Mouse (Mus musculus): ENCODE data around the gene BC034090. TPM values are rescaled to one million over a fixed set of nuclear protein-coding genes. Genes with fewer than 3 reads are reported as not detected.

BC034090 gene
- polyA plus RNA-seq, 1 experiment from 2014 or later = 3.3 TPM

- ATAC-seq (ENCODE audit: insufficient number of reproducible peaks, insufficient read depth, low FRiP score, low read depth) = no peak
- Histone ChIP-seq H3K4me3 (ENCODE audit: low read depth, low read length) (no peak overlapping the region), H3K36me3 (ENCODE audit: control insufficient read depth, insufficient read depth, low read length) (no peaks in the 10 kb centered on the region; the same call in 1 of the 2 replicates), H3K27ac (ENCODE audit: low read length) (no peak overlapping the region), H3K4me2 (replicated peaks; ENCODE audit: low read depth, low read length) (no peak overlapping the region), H3K4me1 (ENCODE audit: control insufficient read depth, insufficient read depth, low read length) (peaks cover 20% of the 10 kb centered on the region), H3K9me3 (ENCODE audit: control insufficient read depth, low read depth, low read length) (no peaks in the 10 kb centered on the region), H3K27me3 (ENCODE audit: control insufficient read depth, insufficient read depth, low read length) (no peaks in the 10 kb centered on the region), H3K9ac (replicated peaks; ENCODE audit: low read depth, low read length) (no peak overlapping the region)
- 69% methylated on average over 4 of the region's 4 CpGs for WGBS
These were observed 5.1 kb downstream of the BC034090 start for GRCm38 (mm10) chr1:155239169-155239568.

- WGBS = 87% methylated on average over 5 of the region's 5 CpGs
- ATAC-seq (ENCODE audit: insufficient number of reproducible peaks, insufficient read depth, low FRiP score, low read depth) = no peak
These were observed 6.1 kb downstream of the BC034090 start for GRCm38 (mm10) chr1:155238126-155238525.

DNA sequence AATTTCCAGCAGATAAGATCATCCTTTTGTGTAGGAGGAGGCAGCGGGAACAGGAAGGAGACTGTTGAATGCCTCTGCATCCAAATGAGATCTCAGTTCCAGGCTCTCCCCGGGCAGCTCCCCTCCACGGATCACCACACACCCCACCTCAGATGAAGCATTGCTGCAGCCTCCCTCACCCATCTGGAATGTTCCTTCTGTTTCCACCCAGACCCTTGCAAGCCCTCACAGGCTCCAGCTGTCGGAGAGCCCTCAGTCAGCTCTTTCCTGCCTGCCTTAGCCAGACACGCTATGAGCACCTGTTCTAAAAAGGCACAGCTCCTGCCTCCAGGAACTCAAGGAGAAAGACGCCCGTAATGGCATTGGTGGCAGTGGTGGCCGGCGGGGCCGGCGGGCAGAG, 6.9 kb downstream of the BC034090 start:
- H3K4me1 ChIP-seq (ENCODE audit: control insufficient read depth, insufficient read depth, low read length) = peaks cover 35% of the 10 kb centered on the region
- no peaks in the 10 kb centered on the region for H3K9me3 ChIP-seq (ENCODE audit: control insufficient read depth, low read depth, low read length)
- H3K27me3 ChIP-seq (ENCODE audit: control insufficient read depth, insufficient read depth, low read length) = no peaks in the 10 kb centered on the region
- no peak overlapping the region for H3K4me3 ChIP-seq (ENCODE audit: low read depth, low read length)
- WGBS = 58% methylated on average over 11 of the region's 11 CpGs
- ATAC-seq (ENCODE audit: insufficient number of reproducible peaks, insufficient read depth, low FRiP score, low read depth) = no peak
- no peak overlapping the region for H3K4me2 ChIP-seq (replicated peaks; ENCODE audit: low read depth, low read length)
- H3K36me3 ChIP-seq (ENCODE audit: control insufficient read depth, insufficient read depth, low read length) = no peaks in the 10 kb centered on the region; the same call in 1 of the 2 replicates
- H3K9ac ChIP-seq (replicated peaks; ENCODE audit: low read depth, low read length) = no peak overlapping the region
- no peak overlapping the region; the same call in 1 of the 2 replicates for H3K27ac ChIP-seq (ENCODE audit: low read length)

More at GRCm38 (mm10) chr1:155238126-155238525, 6.1 kb downstream of the BC034090 start:
- H3K4me3 ChIP-seq (ENCODE audit: low read depth, low read length) = no peak overlapping the region
- H3K4me1 ChIP-seq (ENCODE audit: control insufficient read depth, insufficient read depth, low read length) = peaks cover 31% of the 10 kb centered on the region
- H3K9ac ChIP-seq (replicated peaks; ENCODE audit: low read depth, low read length) = no peak overlapping the region
- no peak overlapping the region for H3K4me2 ChIP-seq (replicated peaks; ENCODE audit: low read depth, low read length)
- no peaks in the 10 kb centered on the region; the same call in 1 of the 2 replicates for H3K36me3 ChIP-seq (ENCODE audit: control insufficient read depth, insufficient read depth, low read length)
- H3K9me3 ChIP-seq (ENCODE audit: control insufficient read depth, low read depth, low read length) = no peaks in the 10 kb centered on the region
- no peak overlapping the region for H3K27ac ChIP-seq (ENCODE audit: low read length)
- no peaks in the 10 kb centered on the region for H3K27me3 ChIP-seq (ENCODE audit: control insufficient read depth, insufficient read depth, low read length)

- WGBS = 52% methylated on average over 13 of the region's 13 CpGs
- peaks cover 41% of the 10 kb centered on the region for H3K4me1 ChIP-seq (ENCODE audit: control insufficient read depth, insufficient read depth, low read length)
These were observed 7.8 kb downstream of the BC034090 start for GRCm38 (mm10) chr1:155236306-155237024.

DNA sequence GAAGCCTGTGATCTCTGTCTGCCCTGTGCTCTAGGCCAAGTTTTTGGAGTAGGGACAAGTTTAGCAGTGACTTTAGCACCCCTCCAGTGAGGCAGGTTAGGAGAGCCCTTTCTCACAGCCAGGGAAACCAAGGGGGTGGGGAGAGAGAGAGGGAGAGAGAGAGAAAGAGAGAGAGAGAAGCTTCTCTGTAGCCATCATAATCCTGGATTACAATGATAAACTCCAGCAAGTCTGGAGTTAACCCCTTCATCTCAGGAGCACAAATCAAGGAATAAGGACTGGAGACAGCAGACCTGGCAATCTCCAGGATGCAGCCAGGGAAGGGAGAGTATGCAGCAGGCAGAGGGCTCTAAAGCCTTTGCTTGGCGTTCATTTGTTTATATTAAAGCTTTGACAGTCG, 8.6 kb downstream of the BC034090 start:
- no peak for ATAC-seq (ENCODE audit: insufficient number of reproducible peaks, insufficient read depth, low FRiP score, low read depth)
- Histone ChIP-seq H3K4me3 (ENCODE audit: low read depth, low read length) (no peak overlapping the region), H3K36me3 (ENCODE audit: control insufficient read depth, insufficient read depth, low read length) (no peaks in the 10 kb centered on the region), H3K4me2 (replicated peaks; ENCODE audit: low read depth, low read length) (no peak overlapping the region), H3K27me3 (ENCODE audit: control insufficient read depth, insufficient read depth, low read length) (no peaks in the 10 kb centered on the region), H3K4me1 (ENCODE audit: control insufficient read depth, insufficient read depth, low read length) (peaks cover 41% of the 10 kb centered on the region), H3K9ac (replicated peaks; ENCODE audit: low read depth, low read length) (no peak overlapping the region), H3K9me3 (ENCODE audit: control insufficient read depth, low read depth, low read length) (no peaks in the 10 kb centered on the region), H3K27ac (ENCODE audit: low read length) (no peak overlapping the region)
- WGBS = 13% methylated on average over 2 of the region's 2 CpGs

More at GRCm38 (mm10) chr1:155236306-155237024, 7.8 kb downstream of the BC034090 start:
- H3K4me2 ChIP-seq (replicated peaks; ENCODE audit: low read depth, low read length) = no peak overlapping the region
- no peak overlapping the region for H3K4me3 ChIP-seq (ENCODE audit: low read depth, low read length)
- H3K9me3 ChIP-seq (ENCODE audit: control insufficient read depth, low read depth, low read length) = no peaks in the 10 kb centered on the region
- no peak overlapping the region for H3K27ac ChIP-seq (ENCODE audit: low read length)
- no peaks in the 10 kb centered on the region; the same call in 1 of the 2 replicates for H3K36me3 ChIP-seq (ENCODE audit: control insufficient read depth, insufficient read depth, low read length)
- H3K27me3 ChIP-seq (ENCODE audit: control insufficient read depth, insufficient read depth, low read length) = no peaks in the 10 kb centered on the region
- ATAC-seq (ENCODE audit: insufficient number of reproducible peaks, insufficient read depth, low FRiP score, low read depth) = no peak
- no peak overlapping the region for H3K9ac ChIP-seq (replicated peaks; ENCODE audit: low read depth, low read length)

- ATAC-seq (ENCODE audit: insufficient number of reproducible peaks, insufficient read depth, low FRiP score, low read depth) = peak; percentile 40; the same call in 1 of the 2 replicates
- Histone ChIP-seq H3K9ac (replicated peaks; ENCODE audit: low read depth, low read length) (no peak overlapping the region), H3K27ac (ENCODE audit: low read length) (peak overlapping the region; percentile 88), H3K36me3 (ENCODE audit: control insufficient read depth, insufficient read depth, low read length) (no peaks in the 10 kb centered on the region), H3K4me2 (replicated peaks; ENCODE audit: low read depth, low read length) (no peak overlapping the region), H3K9me3 (ENCODE audit: control insufficient read depth, low read depth, low read length) (no peaks in the 10 kb centered on the region), H3K4me1 (ENCODE audit: control insufficient read depth, insufficient read depth, low read length) (peaks cover 50% of the 10 kb centered on the region), H3K4me3 (ENCODE audit: low read depth, low read length) (no peak overlapping the region), H3K27me3 (ENCODE audit: control insufficient read depth, insufficient read depth, low read length) (no peaks in the 10 kb centered on the region)
- WGBS = 31% methylated on average over 14 of the region's 14 CpGs
These were observed 10.2 kb downstream of the BC034090 start for GRCm38 (mm10) chr1:155233931-155234607.

DNA sequence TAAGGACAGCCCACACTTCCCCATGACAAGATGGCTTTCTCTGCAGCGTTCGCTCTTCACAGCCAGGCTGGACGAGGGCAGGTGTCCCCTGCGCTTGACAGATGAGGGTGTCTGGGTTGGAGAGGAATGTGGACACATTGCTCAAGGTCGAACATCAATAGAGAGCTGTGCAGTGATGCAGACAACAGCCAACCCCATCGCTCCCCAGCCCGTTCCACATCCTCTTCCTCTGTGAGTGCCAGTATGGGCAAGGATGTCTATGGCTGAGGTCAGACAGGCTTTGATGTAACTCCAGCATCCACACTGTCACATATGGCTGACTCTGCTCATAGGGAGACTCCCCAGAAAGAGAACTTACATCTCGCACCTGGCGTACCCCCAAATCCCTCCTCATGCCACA, 10.9 kb downstream of the BC034090 start:
- Histone ChIP-seq H3K4me2 (replicated peaks; ENCODE audit: low read depth, low read length) (no peak overlapping the region), H3K27ac (ENCODE audit: low read length) (peak overlapping the region; percentile 88; the same call in 1 of the 2 replicates)
- ATAC-seq (ENCODE audit: insufficient number of reproducible peaks, insufficient read depth, low FRiP score, low read depth) = no peak

DNA sequence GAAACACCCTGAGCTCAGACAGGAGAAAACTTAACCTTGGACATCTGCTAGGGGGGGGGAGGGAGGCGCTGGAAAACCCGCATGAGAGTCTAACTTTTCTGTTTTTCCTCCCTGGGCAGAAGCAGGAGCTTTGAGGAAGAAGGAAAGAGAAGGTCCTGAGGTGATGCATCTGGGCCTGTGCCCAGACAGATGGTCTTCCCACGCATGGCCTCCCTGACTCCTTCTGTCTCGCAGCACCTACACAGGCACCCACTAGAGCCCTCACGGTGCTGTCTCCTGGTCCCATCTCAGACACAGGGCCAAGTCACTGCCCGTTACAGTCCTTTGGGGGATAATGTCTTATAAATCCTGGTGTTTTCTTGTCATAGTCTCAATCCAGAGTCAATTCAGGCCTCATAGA, 11.5 kb downstream of the BC034090 start:
- H3K4me3 ChIP-seq (ENCODE audit: low read depth, low read length) = no peak overlapping the region
- H3K4me2 ChIP-seq (replicated peaks; ENCODE audit: low read depth, low read length) = no peak overlapping the region
- H3K9me3 ChIP-seq (ENCODE audit: control insufficient read depth, low read depth, low read length) = no peaks in the 10 kb centered on the region
- no peak overlapping the region; the same call in 1 of the 2 replicates for H3K27ac ChIP-seq (ENCODE audit: low read length)
- no peak overlapping the region for H3K9ac ChIP-seq (replicated peaks; ENCODE audit: low read depth, low read length)
- H3K4me1 ChIP-seq (ENCODE audit: control insufficient read depth, insufficient read depth, low read length) = peaks cover 50% of the 10 kb centered on the region
- no peaks in the 10 kb centered on the region for H3K27me3 ChIP-seq (ENCODE audit: control insufficient read depth, insufficient read depth, low read length)
- no peaks in the 10 kb centered on the region for H3K36me3 ChIP-seq (ENCODE audit: control insufficient read depth, insufficient read depth, low read length)
- no peak for ATAC-seq (ENCODE audit: insufficient number of reproducible peaks, insufficient read depth, low FRiP score, low read depth)
- 58% methylated on average over 6 of the region's 6 CpGs for WGBS

More for the DNA sequence above, 10.9 kb downstream of the BC034090 start:
- H3K9ac ChIP-seq (replicated peaks; ENCODE audit: low read depth, low read length) = no peak overlapping the region
- peaks cover 50% of the 10 kb centered on the region for H3K4me1 ChIP-seq (ENCODE audit: control insufficient read depth, insufficient read depth, low read length)
- H3K36me3 ChIP-seq (ENCODE audit: control insufficient read depth, insufficient read depth, low read length) = no peaks in the 10 kb centered on the region
- 78% methylated on average over 9 of the region's 9 CpGs for WGBS
- H3K27me3 ChIP-seq (ENCODE audit: control insufficient read depth, insufficient read depth, low read length) = no peaks in the 10 kb centered on the region
- no peaks in the 10 kb centered on the region for H3K9me3 ChIP-seq (ENCODE audit: control insufficient read depth, low read depth, low read length)
- H3K4me3 ChIP-seq (ENCODE audit: low read depth, low read length) = no peak overlapping the region

Measured in stomach, embryonic 14.5 days (tissue).